Mouse (Mus musculus) limb, embryonic 14.5 days (tissue): ENCODE measurements around the gene Sft2d1. TPM values are rescaled to one million over a fixed set of nuclear protein-coding genes. Genes with fewer than 3 reads are reported as not detected.

Experiments
- ATAC-seq: fragments of 200-750 bp; cut with Nextera tagmentation; 2 replicates; pipeline ENCODE4 v1.8.0; 2017; ENCODE audit warnings: low read depth, moderate number of reproducible peaks, moderate TSS enrichment; ENCODE audit not compliant: low FRiP score
- DNase-seq: peaks from one replicate; pipeline ENCODE4 v3.0.0-alpha.2; 2015; ENCODE audit warnings: low spot score
- H3K27ac ChIP-seq: fragments of 300-500 bp; sonication (generic); replicated peaks from 2 replicates; pipeline ENCODE4 v1.5.1; 2014; ENCODE audit warnings: low read depth, mild to moderate bottlenecking, low read length, moderate library complexity, mixed read lengths
- H3K27me3 ChIP-seq: fragments of 300-500 bp; sonication (generic); 2 replicates; pipeline ENCODE4 v1.6.1; 2014; ENCODE audit warnings: low read length, mixed read lengths; ENCODE audit not compliant: control insufficient read depth, insufficient read depth
- H3K36me3 ChIP-seq: fragments of 300-500 bp; sonication (generic); 2 replicates; pipeline ENCODE4 v1.6.1; 2014; ENCODE audit warnings: mild to moderate bottlenecking, low read length, moderate library complexity, mixed read lengths; ENCODE audit not compliant: control insufficient read depth, insufficient read depth
- H3K4me1 ChIP-seq: fragments of 300-500 bp; sonication (generic); 2 replicates; pipeline ENCODE4 v1.6.1; 2014; ENCODE audit warnings: antibody characterized with exemption, low read length, mixed read lengths; ENCODE audit not compliant: control insufficient read depth, insufficient read depth
- H3K4me2 ChIP-seq: fragments of 300-500 bp; sonication (generic); replicated peaks from 2 replicates; pipeline ENCODE4 v1.6.1; 2014; ENCODE audit warnings: low read depth, mild to moderate bottlenecking, low read length, moderate library complexity; ENCODE audit not compliant: severe bottlenecking
- H3K4me3 ChIP-seq: fragments of 300-500 bp; sonication (generic); replicated peaks from 2 replicates; pipeline ENCODE4 v1.5.1; 2014; ENCODE audit warnings: low read length
- H3K9ac ChIP-seq: fragments of 300-500 bp; sonication (generic); 2 replicates; pipeline ENCODE4 v1.6.1; 2014; ENCODE audit warnings: mild to moderate bottlenecking, low read depth, low read length, moderate library complexity; ENCODE audit not compliant: severe bottlenecking
- H3K9me3 ChIP-seq: fragments of 300-500 bp; sonication (generic); 2 replicates; pipeline ENCODE4 v1.6.1; 2016; ENCODE audit warnings: low read length; ENCODE audit not compliant: control insufficient read depth
- POLR2A ChIP-seq: fragments of 200-500 bp; IDR thresholded peaks from 2 replicates; pipeline ENCODE4 v1.8.0; 2012; ENCODE audit warnings: inconsistent platforms, mild to moderate bottlenecking, moderate library complexity, borderline replicate concordance; ENCODE audit not compliant: insufficient read depth, insufficient read length; ENCODE audit errors: extremely low read depth
- whole genome bisulfite sequencing: fragments of 180-500 bp; shearing (Covaris S2); extraction: QIAGEN DNeasy Blood & Tissue Kit; methylation state at CpG from one replicate; pipeline ENCODE4 v1.1.7; 2014; 5-methylcytosine and 5-hydroxymethylcytosine counted together
- polyA plus RNA-seq, 2 experiments: library from polyadenylated mRNA; depleted of rRNA in 1 of 2; stranded (reverse) in 1 of 2; unstranded in 1 of 2; fragments of >200 nt; fragmentation: Nextera tagmentation in 1 of 2; extraction: Ambion mirVana in 1 of 2; gene quantifications; 2 replicates each; pipeline versions ENCODE4 v1.2.1 to v1.2.3; 2012 to 2014

Sft2d1 gene
- polyA plus RNA-seq, 2 experiments: 70.1 to 103 TPM

GRCm38 (mm10) chr17:8347765-8348285, 36.9 kb downstream of the Sft2d1 start:
- no peak for ATAC-seq
- 82% methylated on average over 5 of the region's 5 CpGs for WGBS
- H3K27me3 ChIP-seq: peaks cover under 1% of the 10 kb centered on the region; the same call in 1 of the 2 replicates
- H3K36me3 ChIP-seq: no peaks in the 10 kb centered on the region
- no peak overlapping the region for H3K4me3 ChIP-seq
- DNase-seq: no peak
- H3K4me1 ChIP-seq: no peaks in the 10 kb centered on the region
- H3K9ac ChIP-seq: no peak overlapping the region
- no peak for TF ChIP-seq POLR2A
- no peak overlapping the region for H3K4me2 ChIP-seq
- no peaks in the 10 kb centered on the region for H3K9me3 ChIP-seq
- H3K27ac ChIP-seq: no peak overlapping the region

GRCm38 (mm10) chr17:8348941-8349340, 38.0 kb downstream of the Sft2d1 start:
- H3K27me3 ChIP-seq: no peaks in the 10 kb centered on the region
- H3K27ac ChIP-seq: no peak overlapping the region
- DNase-seq (no peak), ATAC-seq (no peak)
- TF ChIP-seq POLR2A: no peak
- no peak overlapping the region for H3K4me3 ChIP-seq
- H3K9ac ChIP-seq: no peak overlapping the region
- no peaks in the 10 kb centered on the region for H3K36me3 ChIP-seq
- H3K9me3 ChIP-seq: no peaks in the 10 kb centered on the region
- H3K4me1 ChIP-seq: no peaks in the 10 kb centered on the region
- 78% methylated on average over 4 of the region's 4 CpGs for WGBS
- H3K4me2 ChIP-seq: no peak overlapping the region

GRCm38 (mm10) chr17:8351088-8351487, 40.2 kb downstream of the Sft2d1 start:
- no peaks in the 10 kb centered on the region for H3K9me3 ChIP-seq
- H3K9ac ChIP-seq: no peak overlapping the region
- no peaks in the 10 kb centered on the region for H3K36me3 ChIP-seq
- WGBS: 83% methylated on average over 7 of the region's 7 CpGs
- H3K27me3 ChIP-seq: no peaks in the 10 kb centered on the region
- H3K4me3 ChIP-seq: no peak overlapping the region
- H3K4me2 ChIP-seq: no peak overlapping the region
- DNase-seq (no peak), ATAC-seq (no peak)
- no peak for TF ChIP-seq POLR2A
- no peak overlapping the region for H3K27ac ChIP-seq
- no peaks in the 10 kb centered on the region for H3K4me1 ChIP-seq

- WGBS: 86% methylated on average over 6 of the region's 6 CpGs
- no peak for DNase-seq
- Histone ChIP-seq H3K36me3 (no peaks in the 10 kb centered on the region), H3K4me2 (no peak within 1 kb of the TSS), H3K4me1 (no peaks in the 10 kb centered on the region), H3K9me3 (no peaks in the 10 kb centered on the region), H3K27me3 (no peaks in the 10 kb centered on the region), H3K9ac (no peak within 1 kb of the TSS), H3K27ac (no peak within 1 kb of the TSS), H3K4me3 (no peak within 1 kb of the TSS)
- TF ChIP-seq POLR2A: no peak
- no peak for ATAC-seq
These were observed 44.8 kb downstream of the Sft2d1 start, which contains the start of gene T2 for GRCm38 (mm10) chr17:8355692-8356091. T2 (plus strand) TSS chr17:8355992.

- WGBS: 79% methylated on average over 6 of the region's 6 CpGs
- H3K27ac ChIP-seq: no peak overlapping the region
- no peaks in the 10 kb centered on the region for H3K9me3 ChIP-seq
- H3K4me1 ChIP-seq: peaks cover 9% of the 10 kb centered on the region
- DNase-seq: no peak
- no peak for ATAC-seq
- no peak overlapping the region for H3K9ac ChIP-seq
- H3K36me3 ChIP-seq: no peaks in the 10 kb centered on the region
- no peak overlapping the region for H3K4me2 ChIP-seq
- H3K4me3 ChIP-seq: no peak overlapping the region
- TF ChIP-seq POLR2A: no peak
- H3K27me3 ChIP-seq: no peaks in the 10 kb centered on the region
These were observed 46.6 kb downstream of the Sft2d1 start for GRCm38 (mm10) chr17:8357498-8357897.

- H3K9me3 ChIP-seq: no peaks in the 10 kb centered on the region
- H3K27ac ChIP-seq: no peak overlapping the region
- 86% methylated on average over 5 of the region's 5 CpGs for WGBS
- H3K27me3 ChIP-seq: no peaks in the 10 kb centered on the region
- TF ChIP-seq POLR2A: no peak
- H3K9ac ChIP-seq: no peak overlapping the region
- H3K4me1 ChIP-seq: peaks cover 9% of the 10 kb centered on the region
- H3K36me3 ChIP-seq: no peaks in the 10 kb centered on the region
- no peak overlapping the region for H3K4me2 ChIP-seq
- ATAC-seq (no peak), DNase-seq (no peak)
- H3K4me3 ChIP-seq: no peak overlapping the region
These were observed 50.0 kb downstream of the Sft2d1 start for GRCm38 (mm10) chr17:8360876-8361275.
